Mouse (Mus musculus) lung, adult 2 months (tissue): Measurements from ENCODE around the gene Tnpo3. TPM values are rescaled to one million over a fixed set of nuclear protein-coding genes. Genes with fewer than 3 reads are reported as not detected.

ENCODE experiments used
- DNase-seq: peaks from one replicate; pipeline ENCODE4 v3.0.0; 2022
- H3K4me1 ChIP-seq: fragments of 200-500 bp; 2 replicates; pipeline ENCODE4 v1.6.1; 2011; ENCODE audit warnings: low read length; ENCODE audit not compliant: control insufficient read depth, insufficient read depth
- H3K4me3 ChIP-seq: fragments of 200-500 bp; replicated peaks from 2 replicates; pipeline ENCODE3; 2011; ENCODE audit warnings: low read depth, mild to moderate bottlenecking, control low read depth, low read length; ENCODE audit errors: extremely low read depth
- CTCF ChIP-seq: fragments of 200-500 bp; IDR thresholded peaks from 2 replicates; pipeline ENCODE4 v1.5.1; 2011; ENCODE audit warnings: mild to moderate bottlenecking, low read length, control low read depth; ENCODE audit not compliant: insufficient read depth
- POLR2A ChIP-seq: fragments of 200-500 bp; IDR thresholded peaks from 2 replicates; pipeline ENCODE4 v1.6.1; 2011; ENCODE audit warnings: low read depth, mild to moderate bottlenecking, control low read depth, low read length, borderline replicate concordance; ENCODE audit errors: extremely low read depth
- WGBS: fragments of 180-500 bp; shearing (Covaris S2); methylation state at CpG from one replicate; pipeline ENCODE4 v1.1.7; 2018; 5-methylcytosine and 5-hydroxymethylcytosine counted together
- polyA plus RNA-seq: library from polyadenylated mRNA; depleted of rRNA; stranded (reverse); fragments of >200 nt; gene quantifications from 2 replicates; pipeline ENCODE4 v1.2.3, GENCODE M21; 2012

Gene Tnpo3
- polyA plus RNA-seq, 1 experiment = 36.9 TPM

GRCm38 (mm10) chr6:29637397-29638373, 28.0 kb upstream of the Tnpo3 start:
- TF ChIP-seq POLR2A = no peak
- no peak for TF ChIP-seq CTCF
- WGBS = 82% methylated on average over 3 of the region's 3 CpGs
- DNase-seq = no peak
- no peak overlapping the region for H3K4me3 ChIP-seq
- no peaks in the 10 kb centered on the region for H3K4me1 ChIP-seq

- DNase-seq = no peak
- no peaks in the 10 kb centered on the region for H3K4me1 ChIP-seq
- H3K4me3 ChIP-seq = no peak overlapping the region
- no peak for TF ChIP-seq POLR2A
- no peak for TF ChIP-seq CTCF
- WGBS = 77% methylated on average over 4 of the region's 4 CpGs
These were observed 26.8 kb upstream of the Tnpo3 start for GRCm38 (mm10) chr6:29636322-29637092.

GRCm38 (mm10) chr6:29634537-29634936, 24.9 kb upstream of the Tnpo3 start:
- no peak for DNase-seq
- TF ChIP-seq CTCF = no peak
- no peak for TF ChIP-seq POLR2A
- Histone ChIP-seq H3K4me3 (no peak overlapping the region), H3K4me1 (no peaks in the 10 kb centered on the region)
- WGBS = 85% methylated on average over 1 of the region's 1 CpGs

GRCm38 (mm10) chr6:29632552-29633292, 23.0 kb upstream of the Tnpo3 start:
- Histone ChIP-seq H3K4me3 (no peak overlapping the region), H3K4me1 (no peaks in the 10 kb centered on the region)
- no peak for DNase-seq
- TF ChIP-seq CTCF (no peak), POLR2A (no peak)
- WGBS = 43% methylated on average over 12 of the region's 12 CpGs

- Histone ChIP-seq H3K4me1 (no peaks in the 10 kb centered on the region), H3K4me3 (no peak overlapping the region)
- TF ChIP-seq CTCF (no peak), POLR2A (no peak)
- DNase-seq = no peak
- WGBS = 33% methylated on average over 10 of the region's 10 CpGs
These were observed 22.3 kb upstream of the Tnpo3 start for GRCm38 (mm10) chr6:29631751-29632551.

GRCm38 (mm10) chr6:29630216-29630615, 20.5 kb upstream of the Tnpo3 start:
- DNase-seq = no peak
- 82% methylated on average over 1 of the region's 1 CpGs for WGBS
- no peaks in the 10 kb centered on the region for H3K4me1 ChIP-seq
- TF ChIP-seq POLR2A (no peak), CTCF (no peak)
- no peak overlapping the region for H3K4me3 ChIP-seq

GRCm38 (mm10) chr6:29627756-29628155, 18.1 kb upstream of the Tnpo3 start:
- DNase-seq = no peak
- no peak overlapping the region for H3K4me3 ChIP-seq
- 74% methylated on average over 2 of the region's 2 CpGs for WGBS
- H3K4me1 ChIP-seq = no peaks in the 10 kb centered on the region
- no peak for TF ChIP-seq CTCF
- TF ChIP-seq POLR2A = no peak

- no peak for TF ChIP-seq CTCF
- no peak for DNase-seq
- peaks cover 3% of the 10 kb centered on the region; the same call in 1 of the 2 replicates for H3K4me1 ChIP-seq
- WGBS = 64% methylated on average over 2 of the region's 2 CpGs
- H3K4me3 ChIP-seq = no peak overlapping the region
These were observed 14.2 kb upstream of the Tnpo3 start for GRCm38 (mm10) chr6:29623857-29624256.

GRCm38 (mm10) chr6:29622273-29622672, 12.6 kb upstream of the Tnpo3 start:
- TF ChIP-seq CTCF = no peak
- no peak for TF ChIP-seq POLR2A
- 49% methylated on average over 6 of the region's 6 CpGs for WGBS

More at GRCm38 (mm10) chr6:29622273-29622672, 12.6 kb upstream of the Tnpo3 start:
- Histone ChIP-seq H3K4me1 (peaks cover 3% of the 10 kb centered on the region; the same call in 1 of the 2 replicates), H3K4me3 (no peak overlapping the region)
- no peak for DNase-seq
